In genomic region chr6:121176011-121176730, GRCm38 (mm10) we compare ENCODE assay signal across 12 mouse cellular contexts. TPM values are rescaled to one million over a fixed set of nuclear protein-coding genes. Genes with fewer than 3 reads are reported as not detected.
A peak's percentile ranks its signal among the peaks of the same experiment; 100 is the strongest.
DNase-seq lines count a peak whose midpoint lies in the region; ATAC-seq and TF ChIP-seq lines count a peak whose summit lies in the region.
"Had no signal": no experiment of that assay in that cellular context is flagged by ENCODE, and none has a peak within 500 bp of the region (broad histone marks: within the 10 kb centered on the region; RNA-seq: fewer than 3 reads in every experiment).

No protein-coding gene starts in this region.

- no peak for TF ChIP-seq CTCF in thymus, adult 2 months (IDR thresholded peaks at IDR 0.05; ENCODE audit: borderline replicate concordance, control insufficient read depth, extremely low read depth, insufficient read depth, low read length, poor library complexity)

- peaks cover 13% of the 10 kb centered on the region; the same call in 1 of the 2 replicates for H3K4me1 ChIP-seq in embryonic facial prominence, embryonic 15.5 days
- peaks cover 6% of the 10 kb centered on the region; the same call in 1 of the 2 replicates for H3K4me1 ChIP-seq in limb, embryonic 11.5 days (ENCODE audit: control insufficient read depth, insufficient read depth, low read length)
- 0 out of 2 replicates have a peak, but pooled peaks cover 17% of the 10 kb centered on the region for H3K4me1 ChIP-seq in stomach, embryonic 16.5 days (ENCODE audit: control insufficient read depth, insufficient read depth, low read length)
- peaks cover 6% of the 10 kb centered on the region for H3K4me1 ChIP-seq in thymus, adult 2 months (replicated peaks; ENCODE audit: control insufficient read depth, insufficient read depth, low read length)

- no peaks in the 10 kb centered on the region for H3K36me3 ChIP-seq in embryonic facial prominence, embryonic 15.5 days
- no peaks in the 10 kb centered on the region for H3K36me3 ChIP-seq in limb, embryonic 11.5 days (ENCODE audit: control insufficient read depth, insufficient read depth, low read length)
- H3K36me3 ChIP-seq in stomach, embryonic 16.5 days (ENCODE audit: control insufficient read depth, insufficient read depth, low read length), result no peaks in the 10 kb centered on the region
- H3K36me3 ChIP-seq in thymus, adult 2 months (ENCODE audit: control insufficient read depth, insufficient read depth, low read length), result no peaks in the 10 kb centered on the region
- H3K36me3 ChIP-seq: forebrain, embryonic 12.5 days; lung, embryonic 15.5 days had no signal

- DNase-seq in retina, postnatal 1 day, result peak; percentile 27
- no peak for DNase-seq in retina, embryonic 14.5 days (ENCODE audit: low spot score)
- no peak for DNase-seq in limb, embryonic 11.5 days (ENCODE audit: low spot score)
- DNase-seq in right cerebral cortex, adult 2 months (ENCODE audit: low spot score in 2 of 2), result no peak
- no peak for DNase-seq in thymus, adult 2 months
- DNase-seq in kidney, adult 9 months, result no peak
- DNase-seq: heart, adult 2 months had no signal

- no peak overlapping the region for H3K4me3 ChIP-seq in embryonic facial prominence, embryonic 15.5 days (replicated peaks)
- H3K4me3 ChIP-seq in limb, embryonic 11.5 days (ENCODE audit: low read depth, low read length), result no peak overlapping the region
- H3K4me3 ChIP-seq in stomach, embryonic 16.5 days (replicated peaks; ENCODE audit: low read length), result peak overlapping the region; percentile 12; the same call in 1 of the 2 replicates
- no peak overlapping the region for H3K4me3 ChIP-seq in thymus, adult 2 months (ENCODE audit: control insufficient read depth, insufficient read depth, low read length)
- H3K4me3 ChIP-seq: forebrain, embryonic 12.5 days; heart, adult 2 months; lung, embryonic 15.5 days had no signal

- H3K27ac ChIP-seq in embryonic facial prominence, embryonic 15.5 days (replicated peaks), result peak overlapping the region; percentile 79
- H3K27ac ChIP-seq in limb, embryonic 11.5 days (replicated peaks; ENCODE audit: low read depth, low read length), result no peak overlapping the region
- peak overlapping the region; percentile 96 for H3K27ac ChIP-seq in stomach, embryonic 16.5 days (ENCODE audit: low read length)
- H3K27ac ChIP-seq in thymus, adult 2 months (ENCODE audit: control insufficient read depth, insufficient read depth, low read length), result no peak overlapping the region
- H3K27ac ChIP-seq: forebrain, embryonic 12.5 days; heart, adult 2 months; lung, embryonic 15.5 days had no signal

- no peak overlapping the region for H3K9ac ChIP-seq in embryonic facial prominence, embryonic 15.5 days
- H3K9ac ChIP-seq in limb, embryonic 11.5 days (ENCODE audit: low read length), result no peak overlapping the region
- H3K9ac ChIP-seq in stomach, embryonic 16.5 days (ENCODE audit: low read length), result peak overlapping the region; percentile 23; the same call in 1 of the 2 replicates
- H3K9ac ChIP-seq: forebrain, embryonic 12.5 days; lung, embryonic 15.5 days had no signal

- peak overlapping the region; percentile 15 for H3K4me2 ChIP-seq in embryonic facial prominence, embryonic 15.5 days (replicated peaks)
- H3K4me2 ChIP-seq in limb, embryonic 11.5 days (ENCODE audit: low read depth, severe bottlenecking), result no peak overlapping the region
- peak overlapping the region; percentile 37; the same call in 1 of the 2 replicates for H3K4me2 ChIP-seq in stomach, embryonic 16.5 days (ENCODE audit: low read depth, low read length)
- H3K4me2 ChIP-seq: forebrain, embryonic 12.5 days; lung, embryonic 15.5 days had no signal

- peak; percentile 52 for ATAC-seq in embryonic facial prominence, embryonic 15.5 days (ENCODE audit: insufficient number of reproducible peaks, low FRiP score, low TSS enrichment, low read depth)
- ATAC-seq in limb, embryonic 11.5 days (ENCODE audit: insufficient number of reproducible peaks, low FRiP score, low TSS enrichment, low read depth), result peak; percentile 28; the same call in 1 of the 2 replicates
- peak; percentile 83 for ATAC-seq in stomach, embryonic 16.5 days (ENCODE audit: insufficient read depth, low FRiP score)
- ATAC-seq: inflammation-experienced regulatory T-cells, adult 6 months had no signal

- no peaks in the 10 kb centered on the region for H3K27me3 ChIP-seq in embryonic facial prominence, embryonic 15.5 days
- H3K27me3 ChIP-seq in limb, embryonic 11.5 days (ENCODE audit: control insufficient read depth, insufficient read depth, low read length), result no peaks in the 10 kb centered on the region
- H3K27me3 ChIP-seq in stomach, embryonic 16.5 days (ENCODE audit: control insufficient read depth, insufficient read depth, low read length), result no peaks in the 10 kb centered on the region
- no peaks in the 10 kb centered on the region for H3K27me3 ChIP-seq in thymus, adult 2 months (ENCODE audit: control insufficient read depth, insufficient read depth, low read length)
- H3K27me3 ChIP-seq: lung, embryonic 15.5 days had no signal

- WGBS in embryonic facial prominence, embryonic 15.5 days, result 27% methylated on average over 14 of the region's 14 CpGs
- 51% methylated on average over 14 of the region's 14 CpGs for WGBS in limb, embryonic 11.5 days
- WGBS in stomach, embryonic 16.5 days, result 43% methylated on average over 14 of the region's 14 CpGs
- WGBS in thymus, adult 2 months, result 72% methylated on average over 14 of the region's 14 CpGs

- TF ChIP-seq POLR2A in thymus, adult 2 months (IDR thresholded peaks at IDR 0.05; ENCODE audit: control insufficient read depth, extremely low read depth, insufficient read depth, low read length, poor library complexity), result no peak

- no peaks in the 10 kb centered on the region for H3K9me3 ChIP-seq in embryonic facial prominence, embryonic 15.5 days (replicated peaks)
- no peaks in the 10 kb centered on the region for H3K9me3 ChIP-seq in limb, embryonic 11.5 days (ENCODE audit: control insufficient read depth, low read length)
- no peaks in the 10 kb centered on the region for H3K9me3 ChIP-seq in stomach, embryonic 16.5 days (replicated peaks; ENCODE audit: control insufficient read depth, low read length)
- H3K9me3 ChIP-seq: forebrain, embryonic 12.5 days; lung, embryonic 15.5 days had no signal

RNA-seq across cellular contexts. Expression of gene Pex26, which starts 7.3 kb away (rescaled TPM):
- 11.3 and 12.5 TPM in 2 replicates for polyA plus RNA-seq in embryonic facial prominence, embryonic 15.5 days (2015; fragmentation: Nextera tagmentation; extraction: Ambion mirVana)
- 5.8 and 7.5 TPM in 2 replicates for polyA plus RNA-seq in limb, embryonic 11.5 days (2014; fragmentation: Nextera tagmentation; extraction: Ambion mirVana)
- 14.0 and 14.6 TPM in 2 replicates for polyA plus RNA-seq in stomach, embryonic 16.5 days (2015; fragmentation: Nextera tagmentation; extraction: Ambion mirVana)
- 29.3 and 31.7 TPM in 2 replicates for polyA plus RNA-seq in thymus, adult 2 months (2012; rRNA removed)

RNA-seq across cellular contexts. Expression of gene Tuba8, which starts 34.3 kb away (rescaled TPM):
- 6.7 and 7.5 TPM in 2 replicates for polyA plus RNA-seq in embryonic facial prominence, embryonic 15.5 days (2015; fragmentation: Nextera tagmentation; extraction: Ambion mirVana)
- polyA plus RNA-seq in limb, embryonic 11.5 days (2014; fragmentation: Nextera tagmentation; extraction: Ambion mirVana), result 0.63 and 0.94 TPM in 2 replicates
- 0.74 and 0.81 TPM in 2 replicates for polyA plus RNA-seq in stomach, embryonic 16.5 days (2015; fragmentation: Nextera tagmentation; extraction: Ambion mirVana)
- 2.9 and 4.3 TPM in 2 replicates for polyA plus RNA-seq in thymus, adult 2 months (2012; rRNA removed)

RNA-seq across cellular contexts. Expression of gene Mical3, which starts 45.4 kb away (rescaled TPM):
- 11.5 and 14.1 TPM in 2 replicates for polyA plus RNA-seq in embryonic facial prominence, embryonic 15.5 days (2015; fragmentation: Nextera tagmentation; extraction: Ambion mirVana)
- polyA plus RNA-seq in limb, embryonic 11.5 days (2014; fragmentation: Nextera tagmentation; extraction: Ambion mirVana), result 12.2 and 13.7 TPM in 2 replicates
- polyA plus RNA-seq in stomach, embryonic 16.5 days (2015; fragmentation: Nextera tagmentation; extraction: Ambion mirVana), result 8.9 and 11.5 TPM in 2 replicates
- 16.2 TPM in 2 replicates for polyA plus RNA-seq in thymus, adult 2 months (2012; rRNA removed)

Comparison
In these comparisons a context has a peak if more than half of its experiments do, and no peak if none do; other contexts are left out.
1. ATAC-seq: peak in every context shown above with its lines; median percentile 83 in stomach, embryonic 16.5 days; 52 in embryonic facial prominence, embryonic 15.5 days; 28 in limb, embryonic 11.5 days.
2. H3K27ac ChIP-seq: peak in embryonic facial prominence, embryonic 15.5 days (single experiment) and stomach, embryonic 16.5 days (single experiment); none in limb, embryonic 11.5 days (single experiment) and thymus, adult 2 months (single experiment).